Mouse (Mus musculus) heart, embryonic 12.5 days (tissue): ENCODE results near the gene Dohh. TPM values are rescaled to one million over a fixed set of nuclear protein-coding genes. Genes with fewer than 3 reads are reported as not detected.

ENCODE experiments used
- ATAC-seq: fragments of 200-750 bp; cut with Nextera tagmentation; 2 replicates; pipeline ENCODE4 v1.8.0; 2017; ENCODE audit warnings: moderate TSS enrichment, moderate library complexity; ENCODE audit not compliant: insufficient number of reproducible peaks, low FRiP score
- H3K27ac ChIP-seq: fragments of 300-500 bp; sonication (generic); 2 replicates; pipeline ENCODE4 v1.5.1; 2016; ENCODE audit warnings: mild to moderate bottlenecking, moderate library complexity; ENCODE audit not compliant: poor library complexity, severe bottlenecking
- H3K27me3 ChIP-seq: fragments of 300-500 bp; sonication (generic); replicated peaks from 2 replicates; pipeline ENCODE4 v1.6.1; 2016; ENCODE audit warnings: mild to moderate bottlenecking, moderate library complexity
- H3K36me3 ChIP-seq: fragments of 300-500 bp; sonication (generic); 2 replicates; pipeline ENCODE4 v1.6.1; 2016; ENCODE audit warnings: mild to moderate bottlenecking, moderate library complexity
- H3K4me1 ChIP-seq: fragments of 300-500 bp; sonication (generic); replicated peaks from 2 replicates; pipeline ENCODE4 v1.6.1; 2016; ENCODE audit warnings: mild to moderate bottlenecking
- H3K4me2 ChIP-seq: fragments of 300-500 bp; sonication (generic); 2 replicates; pipeline ENCODE4 v1.6.1; 2016; ENCODE audit warnings: mild to moderate bottlenecking, moderate library complexity
- H3K4me3 ChIP-seq: fragments of 300-500 bp; sonication (generic); 2 replicates; pipeline ENCODE4 v1.5.1; 2016; ENCODE audit warnings: mild to moderate bottlenecking
- H3K9ac ChIP-seq: fragments of 300-500 bp; sonication (generic); 2 replicates; pipeline ENCODE4 v1.6.1; 2016; ENCODE audit warnings: mild to moderate bottlenecking, moderate library complexity
- H3K9me3 ChIP-seq: fragments of 300-500 bp; sonication (generic); replicated peaks from 2 replicates; pipeline ENCODE4 v1.6.1; 2016; ENCODE audit warnings: mild to moderate bottlenecking, moderate library complexity
- WGBS: fragments of 180-500 bp; shearing (Covaris S2); methylation state at CpG from one replicate; pipeline ENCODE4 v1.1.7; 2016; 5-methylcytosine and 5-hydroxymethylcytosine counted together
- polyA plus RNA-seq: library from polyadenylated mRNA; unstranded; fragments of >200 nt; fragmentation: Nextera tagmentation; extraction: Ambion mirVana; gene quantifications from 2 replicates; pipeline ENCODE4 v1.2.1, GENCODE M21; 2016

The Dohh gene
- polyA plus RNA-seq, 1 experiment from 2014 or later, result 66.9 TPM

DNA sequence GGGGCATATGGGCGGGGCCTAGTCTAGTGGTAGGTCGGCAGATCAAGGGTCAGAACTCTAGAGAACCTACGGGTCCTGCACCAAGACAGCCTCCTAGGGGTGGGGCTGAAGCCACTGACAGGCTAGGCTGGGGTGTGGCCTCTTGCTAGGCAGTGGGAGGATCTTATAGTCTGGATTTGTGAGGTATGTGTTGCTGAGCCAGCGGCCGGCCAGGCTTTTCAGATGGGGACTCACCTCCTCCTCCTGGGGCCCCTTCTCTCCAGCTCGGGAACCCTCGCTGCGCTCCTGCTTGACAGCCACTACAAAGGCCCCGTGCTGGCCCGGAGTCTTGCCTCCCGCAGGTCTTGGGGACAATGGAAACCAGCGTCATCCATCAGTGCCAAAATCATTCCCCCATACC is 35.1 kb upstream of the Dohh start:
- WGBS, result 9% methylated on average over 12 of the region's 12 CpGs
- H3K36me3 ChIP-seq, result peaks cover 26% of the 10 kb centered on the region
- no peaks in the 10 kb centered on the region for H3K9me3 ChIP-seq
- ATAC-seq, result peak; percentile 40
- H3K27ac ChIP-seq, result peak overlapping the region; percentile 74; the same call in 1 of the 2 replicates
- H3K9ac ChIP-seq, result peak overlapping the region; percentile 94
- peak overlapping the region; percentile 85 for H3K4me3 ChIP-seq
- peaks cover 48% of the 10 kb centered on the region for H3K4me1 ChIP-seq
- H3K27me3 ChIP-seq, result 0 out of 2 replicates have a peak, but pooled peaks cover 7% of the 10 kb centered on the region
- H3K4me2 ChIP-seq, result peak overlapping the region; percentile 70

GRCm38 (mm10) chr10:81349961-81350350 is 34.3 kb upstream of the Dohh start:
- peaks cover 45% of the 10 kb centered on the region for H3K4me1 ChIP-seq
- peak; percentile 1 for ATAC-seq

GRCm38 (mm10) chr10:81350351-81351063 is 33.7 kb upstream of the Dohh start, which contains the start of gene Hmg20b:
Gene Hmg20b (minus strand): TSS chr10:81350480.
- Histone ChIP-seq H3K27me3 (0 out of 2 replicates have a peak, but pooled peaks cover 4% of the 10 kb centered on the region), H3K9me3 (no peaks in the 10 kb centered on the region), H3K27ac (peak within 1 kb of the TSS; percentile 74), H3K9ac (peak within 1 kb of the TSS; percentile 94), H3K4me2 (peak within 1 kb of the TSS; percentile 70), H3K4me3 (peak within 1 kb of the TSS; percentile 85), H3K36me3 (peaks cover 23% of the 10 kb centered on the region), H3K4me1 (peaks cover 43% of the 10 kb centered on the region)
- WGBS, result under 1% methylated on average over 54 of the region's 54 CpGs
- peak; percentile 93 for ATAC-seq

More at GRCm38 (mm10) chr10:81349961-81350350, 34.3 kb upstream of the Dohh start:
- H3K4me2 ChIP-seq, result peak overlapping the region; percentile 70
- H3K27ac ChIP-seq, result peak overlapping the region; percentile 74
- H3K9ac ChIP-seq, result peak overlapping the region; percentile 94
- peaks cover 26% of the 10 kb centered on the region for H3K36me3 ChIP-seq
- 1% methylated on average over 28 of the region's 29 CpGs for WGBS
- 0 out of 2 replicates have a peak, but pooled peaks cover 4% of the 10 kb centered on the region for H3K27me3 ChIP-seq
- peak overlapping the region; percentile 85 for H3K4me3 ChIP-seq
- no peaks in the 10 kb centered on the region for H3K9me3 ChIP-seq

- H3K27ac ChIP-seq, result no peak overlapping the region
- H3K9ac ChIP-seq, result no peak overlapping the region
- WGBS, result 18% methylated on average over 9 of the region's 9 CpGs
- H3K27me3 ChIP-seq, result 0 out of 2 replicates have a peak, but pooled peaks cover 6% of the 10 kb centered on the region
- peak overlapping the region; percentile 5; the same call in 1 of the 2 replicates for H3K4me2 ChIP-seq
- ATAC-seq, result no peak
- no peaks in the 10 kb centered on the region for H3K9me3 ChIP-seq
- peaks cover 14% of the 10 kb centered on the region for H3K36me3 ChIP-seq
- no peak overlapping the region for H3K4me3 ChIP-seq
- H3K4me1 ChIP-seq, result peaks cover 43% of the 10 kb centered on the region
Observed at GRCm38 (mm10) chr10:81351678-81352291, 32.4 kb upstream of the Dohh start.

DNA sequence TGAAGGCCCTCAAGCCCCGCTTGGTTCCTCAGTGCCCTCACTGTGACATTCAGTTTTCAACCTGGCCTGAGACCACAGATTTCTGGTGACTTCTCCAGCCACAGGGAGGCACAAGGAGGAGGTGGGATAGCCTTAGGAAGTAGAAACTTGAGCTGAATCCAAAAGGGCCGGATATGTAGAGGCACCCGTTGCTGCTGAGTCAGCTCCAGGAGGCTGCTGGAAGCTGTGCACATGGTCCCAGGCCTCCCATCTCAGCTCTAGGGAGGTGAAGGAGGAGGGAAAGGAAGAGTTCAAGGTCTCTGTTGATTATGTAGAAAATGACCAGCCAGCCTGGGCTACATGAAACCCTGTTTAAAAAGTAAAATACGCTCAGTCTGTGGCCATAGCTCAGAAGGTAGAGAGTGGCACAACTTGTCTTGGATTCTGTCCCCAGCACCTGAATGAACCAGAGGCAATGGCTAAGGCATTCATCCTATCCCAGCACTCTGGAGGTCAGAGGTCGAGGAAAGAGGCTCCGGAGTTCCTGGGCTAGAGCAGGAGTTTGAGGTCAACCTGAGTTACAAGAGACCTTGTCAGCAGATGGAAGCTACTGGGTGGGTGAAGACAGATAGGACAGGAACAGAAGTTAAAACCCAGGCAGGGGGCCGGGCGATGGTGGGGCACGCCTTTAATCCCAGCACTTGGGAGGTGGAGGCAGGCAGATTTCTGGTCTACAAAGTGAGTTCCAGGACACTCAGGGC is 29.3 kb upstream of the Dohh start:
- H3K4me2 ChIP-seq, result no peak overlapping the region
- peaks cover 37% of the 10 kb centered on the region for H3K4me1 ChIP-seq
- H3K9me3 ChIP-seq, result no peaks in the 10 kb centered on the region
- peaks cover 1% of the 10 kb centered on the region; the same call in 1 of the 2 replicates for H3K36me3 ChIP-seq
- no peak for ATAC-seq
- H3K9ac ChIP-seq, result no peak overlapping the region
- WGBS, result 64% methylated on average over 9 of the region's 9 CpGs
- 0 out of 2 replicates have a peak, but pooled peaks cover 3% of the 10 kb centered on the region for H3K27me3 ChIP-seq
- no peak overlapping the region for H3K27ac ChIP-seq
- H3K4me3 ChIP-seq, result no peak overlapping the region

- H3K9me3 ChIP-seq, result no peaks in the 10 kb centered on the region
- 69% methylated on average over 4 of the region's 4 CpGs for whole genome bisulfite sequencing
- ATAC-seq, result no peak
- H3K4me1 ChIP-seq, result peaks cover 44% of the 10 kb centered on the region
- H3K9ac ChIP-seq, result 0 out of 2 replicates have a peak overlapping the region, but pooled peaks have one; percentile 21
- peaks cover 3% of the 10 kb centered on the region; the same call in 1 of the 2 replicates for H3K36me3 ChIP-seq
- no peak overlapping the region for H3K4me2 ChIP-seq
- H3K4me3 ChIP-seq, result no peak overlapping the region
- H3K27ac ChIP-seq, result no peak overlapping the region
- H3K27me3 ChIP-seq, result 0 out of 2 replicates have a peak, but pooled peaks cover 3% of the 10 kb centered on the region
Observed at GRCm38 (mm10) chr10:81355533-81355932, 28.7 kb upstream of the Dohh start.

DNA sequence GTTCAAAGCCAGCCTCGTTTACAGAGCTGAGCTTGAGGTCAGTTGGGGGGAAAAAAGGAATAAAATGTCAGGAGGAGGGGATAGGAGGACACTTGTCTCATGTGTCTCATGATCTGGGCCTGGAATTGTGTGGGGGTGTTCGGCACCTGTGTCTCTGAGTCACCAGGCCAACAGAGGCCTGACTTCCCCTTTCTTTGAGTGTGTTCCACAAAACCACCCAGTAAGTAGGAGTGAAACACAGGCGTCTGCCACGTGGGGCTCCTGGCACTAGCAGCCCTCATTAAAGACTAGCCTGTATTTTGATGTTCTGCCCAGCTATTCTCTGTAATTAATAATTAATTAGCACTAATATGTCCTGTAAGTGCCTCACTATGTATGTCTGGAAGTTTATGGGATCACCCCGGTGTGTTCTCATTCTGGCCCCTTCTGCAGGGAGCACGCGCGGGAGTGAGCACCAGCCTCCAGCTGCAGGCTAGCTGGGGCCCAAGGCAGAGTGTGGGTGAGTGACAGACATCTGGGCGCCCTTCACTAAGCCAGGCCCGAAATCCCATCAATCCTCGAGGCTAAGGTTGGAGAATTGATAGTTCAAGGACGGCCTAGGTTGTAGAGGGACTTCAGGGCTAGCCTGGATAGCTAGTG is 27.8 kb upstream of the Dohh start:
- H3K4me1 ChIP-seq, result peaks cover 46% of the 10 kb centered on the region
- H3K27ac ChIP-seq, result no peak overlapping the region
- H3K9me3 ChIP-seq, result no peaks in the 10 kb centered on the region
- H3K9ac ChIP-seq, result peak overlapping the region; percentile 47
- peak overlapping the region; percentile 93 for H3K4me2 ChIP-seq
- 0 out of 2 replicates have a peak, but pooled peaks cover 3% of the 10 kb centered on the region for H3K27me3 ChIP-seq
- H3K36me3 ChIP-seq, result peaks cover 6% of the 10 kb centered on the region; the same call in 1 of the 2 replicates
- ATAC-seq, result no peak
- H3K4me3 ChIP-seq, result peak overlapping the region; percentile 81
- 49% methylated on average over 12 of the region's 12 CpGs for WGBS

GRCm38 (mm10) chr10:81356991-81357844 is 27.0 kb upstream of the Dohh start, which contains the start of gene Mfsd12:
Gene Mfsd12 (plus strand): TSS chr10:81357491.
- peak within 1 kb of the TSS; percentile 93 for H3K4me2 ChIP-seq
- 0 out of 2 replicates have a peak, but pooled peaks cover 3% of the 10 kb centered on the region for H3K27me3 ChIP-seq
- H3K9me3 ChIP-seq, result no peaks in the 10 kb centered on the region
- H3K36me3 ChIP-seq, result peaks cover 14% of the 10 kb centered on the region; the same call in 1 of the 2 replicates
- 2% methylated on average over 79 of the region's 79 CpGs for WGBS
- H3K27ac ChIP-seq, result peak within 1 kb of the TSS; percentile 35
- peaks cover 49% of the 10 kb centered on the region for H3K4me1 ChIP-seq
- peak within 1 kb of the TSS; percentile 85 for H3K9ac ChIP-seq
- H3K4me3 ChIP-seq, result peak within 1 kb of the TSS; percentile 81
- ATAC-seq, result peak; percentile 89

DNA sequence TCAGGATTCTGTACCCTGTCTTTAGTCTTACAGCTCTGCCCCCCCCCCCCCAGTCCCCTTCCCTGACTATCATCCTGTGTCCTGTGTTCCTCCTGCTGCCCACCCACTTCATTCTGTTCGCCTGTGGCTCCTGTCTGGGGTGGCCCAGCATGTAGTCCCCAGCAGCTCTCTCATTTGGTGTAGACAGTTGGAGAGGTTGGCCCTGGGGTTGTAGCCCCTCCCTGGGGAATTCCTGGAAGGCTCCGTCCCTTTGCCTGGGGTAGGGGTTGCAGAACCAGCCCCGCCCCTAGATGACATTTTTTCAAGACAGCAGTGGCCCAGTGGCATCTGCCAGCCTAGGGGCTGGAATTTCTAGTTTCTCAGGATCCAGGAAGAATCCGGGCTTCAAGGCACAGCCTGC is 26.0 kb upstream of the Dohh start:
- H3K4me2 ChIP-seq, result peak overlapping the region; percentile 93
- H3K36me3 ChIP-seq, result peaks cover 19% of the 10 kb centered on the region; the same call in 1 of the 2 replicates
- peak overlapping the region; percentile 85 for H3K9ac ChIP-seq
- ATAC-seq, result no peak
- WGBS, result 19% methylated on average over 4 of the region's 4 CpGs
- peak overlapping the region; percentile 35; the same call in 1 of the 2 replicates for H3K27ac ChIP-seq
- no peaks in the 10 kb centered on the region for H3K9me3 ChIP-seq
- H3K4me1 ChIP-seq, result peaks cover 59% of the 10 kb centered on the region
- H3K27me3 ChIP-seq, result peaks cover 5% of the 10 kb centered on the region; the same call in 1 of the 2 replicates
- H3K4me3 ChIP-seq, result peak overlapping the region; percentile 81
